Mouse (Mus musculus): ENCODE measurements around the gene Vsig8.

Gene Vsig8

GRCm38 (mm10) chr1:172528701-172529100 is 27.0 kb upstream of the Vsig8 start:
- DNase-seq (ENCODE audit: low read depth, low spot score) = no peak

DNA sequence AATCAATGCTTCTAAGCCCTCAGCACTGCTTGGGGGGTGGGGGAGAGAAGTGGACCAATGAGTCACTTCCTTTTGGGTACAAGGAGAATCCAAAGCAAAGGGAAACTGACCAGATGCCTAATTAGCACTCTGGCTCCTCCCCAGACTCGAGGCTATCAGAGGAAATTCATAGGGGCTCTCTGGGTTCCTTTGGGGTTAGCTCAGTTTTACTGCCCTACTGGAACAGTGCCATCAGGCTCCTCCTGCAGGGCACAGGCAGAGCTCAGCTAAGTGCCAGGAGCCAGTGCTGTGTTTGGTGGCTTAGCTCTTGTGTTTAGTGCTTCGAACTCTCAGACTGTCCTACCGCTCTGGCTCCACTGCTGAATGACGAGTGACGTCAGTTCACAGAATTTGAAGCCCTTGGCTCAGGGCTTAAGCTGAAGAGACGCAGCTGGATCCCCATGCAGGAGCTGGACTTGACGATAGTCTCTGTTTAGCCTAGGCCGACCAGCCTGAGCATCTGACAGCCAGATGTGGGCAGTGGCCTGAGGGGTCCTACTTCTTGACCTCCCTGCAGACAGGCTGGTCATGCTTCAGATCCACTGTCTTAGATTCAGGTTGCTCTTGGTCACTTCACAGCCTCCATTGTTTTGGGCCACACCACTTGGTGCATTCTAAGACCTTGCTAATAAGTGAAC is 25.1 kb upstream of the Vsig8 start:
- DNase-seq (ENCODE audit: low read depth, low spot score) = no peak

DNA sequence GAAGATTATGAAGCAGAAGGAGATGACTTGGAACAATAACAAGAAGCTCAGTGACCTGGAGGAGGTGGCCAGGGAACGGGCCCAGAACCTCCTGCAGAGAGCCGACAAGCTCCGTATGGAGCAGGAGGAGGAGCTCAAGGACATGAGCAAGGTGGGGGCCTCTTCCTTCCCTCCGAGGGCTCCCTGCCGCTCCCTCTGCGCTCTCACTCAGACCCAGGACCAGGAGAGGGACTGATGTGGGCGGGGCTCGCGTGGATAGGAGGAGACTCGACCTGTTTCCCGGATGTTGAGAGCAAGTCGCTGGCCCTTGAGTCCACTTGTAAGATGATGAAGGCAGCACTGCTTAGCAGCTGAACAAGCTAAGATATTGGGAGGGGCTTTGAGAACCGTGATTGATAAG is 23.2 kb upstream of the Vsig8 start:
- no peak for DNase-seq (ENCODE audit: low read depth, low spot score)

DNA sequence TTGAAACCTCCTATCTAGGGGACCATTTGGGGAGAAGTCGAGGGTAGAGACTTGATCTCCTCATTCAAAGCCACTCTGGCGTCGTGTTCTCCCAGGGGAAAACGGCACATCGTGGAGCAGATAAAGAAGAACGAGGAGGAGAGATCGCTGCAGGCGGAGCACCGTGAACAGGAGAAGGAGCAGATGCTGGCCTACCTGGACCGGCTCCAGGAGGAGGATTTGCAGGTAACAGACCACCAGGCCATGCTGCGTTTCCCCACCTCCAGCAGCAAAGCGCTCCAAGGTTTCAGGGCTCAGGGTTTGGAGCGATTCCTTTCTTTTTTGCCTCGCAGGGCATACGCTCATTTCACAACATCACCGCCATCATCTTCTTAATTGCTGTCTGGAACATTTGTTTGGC is 20.6 kb upstream of the Vsig8 start:
- DNase-seq (ENCODE audit: low read depth, low spot score) = no peak

DNA sequence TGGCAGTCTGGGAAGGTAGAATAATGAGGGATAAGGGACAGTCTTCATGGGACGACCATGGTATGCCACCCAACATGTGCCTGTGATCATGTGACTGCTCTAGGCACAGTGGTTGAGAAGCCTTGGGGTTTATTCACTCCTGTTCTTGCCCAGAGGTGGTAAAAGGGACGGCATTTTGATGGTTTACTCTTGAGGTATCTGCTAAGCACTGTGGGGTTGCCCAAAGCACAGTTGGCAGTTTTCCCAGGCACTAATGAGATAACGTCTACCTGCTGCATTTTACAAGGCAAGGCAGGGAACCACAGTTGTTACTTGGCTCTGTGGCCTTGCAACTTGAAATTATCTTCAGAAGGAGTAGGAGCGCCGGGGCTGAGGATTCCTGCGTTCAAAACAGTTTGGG is 15.9 kb upstream of the Vsig8 start:
- DNase-seq (ENCODE audit: low read depth, low spot score) = no peak

- DNase-seq (ENCODE audit: low read depth, low spot score) = no peak
Measured at GRCm38 (mm10) chr1:172540283-172540820, 15.4 kb upstream of the Vsig8 start.

GRCm38 (mm10) chr1:172546062-172546461 is 9.7 kb upstream of the Vsig8 start:
- no peak for DNase-seq (ENCODE audit: low read depth, low spot score)

DNA sequence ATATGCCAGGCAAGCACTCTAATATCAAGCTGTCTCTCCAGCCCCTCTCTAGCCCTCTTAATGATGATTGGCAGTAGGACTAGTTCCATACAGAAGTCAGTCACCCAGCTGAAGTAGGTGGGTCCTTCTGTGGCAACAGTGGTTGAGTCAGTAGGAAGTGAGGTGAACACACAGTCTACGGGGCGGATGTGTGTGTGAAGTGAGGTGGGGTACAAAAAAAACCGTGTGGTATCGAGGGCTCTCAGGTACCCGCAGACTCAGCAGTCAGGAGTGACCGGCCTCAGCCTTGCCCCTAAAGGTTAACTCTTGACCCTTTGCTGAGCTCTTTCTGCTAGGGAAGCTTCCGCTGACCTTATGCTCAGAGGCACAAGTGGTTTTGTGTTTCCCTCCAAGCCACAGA is 7.2 kb upstream of the Vsig8 start:
- DNase-seq (ENCODE audit: low read depth, low spot score) = no peak

DNA sequence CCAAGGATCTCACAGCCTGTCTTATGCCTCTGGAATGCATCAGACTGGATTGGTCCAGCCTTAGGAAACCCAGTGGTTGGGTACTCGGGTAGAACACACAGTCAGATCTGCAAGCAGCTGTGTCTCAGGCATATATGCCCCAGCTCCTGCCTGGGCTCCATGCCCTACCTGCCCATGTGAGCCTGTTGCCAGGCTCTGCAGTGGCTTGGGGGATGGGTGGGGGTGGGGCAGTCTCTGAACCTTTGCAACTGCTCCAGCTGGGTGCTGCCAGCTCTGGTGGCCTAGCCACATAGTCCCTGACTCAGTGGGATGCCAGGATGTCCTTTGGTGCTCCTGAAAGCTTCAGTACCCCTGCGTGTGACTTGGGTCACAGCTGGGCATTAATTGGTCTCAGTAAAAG is 6.4 kb upstream of the Vsig8 start:
- no peak for DNase-seq (ENCODE audit: low read depth, low spot score)

DNA sequence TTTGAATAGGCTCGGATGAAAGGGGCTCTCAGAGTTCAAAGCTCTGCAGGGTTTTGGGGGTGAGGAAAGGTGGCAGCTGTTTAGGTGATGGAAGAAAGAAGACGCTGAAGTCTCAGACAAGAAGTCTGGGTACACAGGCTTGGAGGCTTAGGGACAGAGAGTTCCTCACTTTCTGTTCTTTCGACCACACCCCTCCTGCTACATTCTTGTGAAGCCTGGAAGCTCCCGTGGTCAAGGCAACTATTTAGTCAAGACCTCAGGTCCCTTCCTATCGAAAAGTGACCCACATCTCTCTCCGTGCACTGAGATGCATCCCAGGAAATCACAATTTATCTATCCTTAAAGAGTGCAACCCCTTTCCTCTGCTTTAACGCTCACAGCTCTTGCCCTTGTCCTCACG is 6.0 kb upstream of the Vsig8 start:
- no peak for DNase-seq (ENCODE audit: low read depth, low spot score)

DNA sequence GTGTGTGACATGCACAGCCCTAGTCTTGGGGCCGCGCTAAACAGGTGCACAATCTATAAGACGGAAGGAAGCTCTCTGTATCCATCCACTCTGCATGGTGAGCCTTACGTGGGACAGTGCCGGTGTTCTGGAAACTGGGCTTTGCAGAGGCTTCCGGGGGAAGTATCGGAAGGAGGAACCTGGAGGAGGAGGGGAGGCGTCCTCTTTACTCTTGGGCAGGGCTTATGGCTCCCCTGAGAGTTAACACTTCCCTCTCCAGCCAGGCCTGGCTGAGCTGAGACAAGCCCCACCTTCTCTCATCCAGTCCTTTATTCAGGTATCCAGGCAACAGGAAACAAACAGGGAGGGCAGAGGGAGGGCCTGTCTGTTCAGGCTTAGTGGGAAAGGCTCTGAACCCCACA is 5.2 kb upstream of the Vsig8 start:
- no peak for DNase-seq (ENCODE audit: low read depth, low spot score)

GRCm38 (mm10) chr1:172551009-172551408 is 4.7 kb upstream of the Vsig8 start:
- no peak for DNase-seq (ENCODE audit: low read depth, low spot score)

- DNase-seq (ENCODE audit: low read depth, low spot score) = no peak
Measured at GRCm38 (mm10) chr1:172552623-172553022, 3.1 kb upstream of the Vsig8 start.

DNA sequence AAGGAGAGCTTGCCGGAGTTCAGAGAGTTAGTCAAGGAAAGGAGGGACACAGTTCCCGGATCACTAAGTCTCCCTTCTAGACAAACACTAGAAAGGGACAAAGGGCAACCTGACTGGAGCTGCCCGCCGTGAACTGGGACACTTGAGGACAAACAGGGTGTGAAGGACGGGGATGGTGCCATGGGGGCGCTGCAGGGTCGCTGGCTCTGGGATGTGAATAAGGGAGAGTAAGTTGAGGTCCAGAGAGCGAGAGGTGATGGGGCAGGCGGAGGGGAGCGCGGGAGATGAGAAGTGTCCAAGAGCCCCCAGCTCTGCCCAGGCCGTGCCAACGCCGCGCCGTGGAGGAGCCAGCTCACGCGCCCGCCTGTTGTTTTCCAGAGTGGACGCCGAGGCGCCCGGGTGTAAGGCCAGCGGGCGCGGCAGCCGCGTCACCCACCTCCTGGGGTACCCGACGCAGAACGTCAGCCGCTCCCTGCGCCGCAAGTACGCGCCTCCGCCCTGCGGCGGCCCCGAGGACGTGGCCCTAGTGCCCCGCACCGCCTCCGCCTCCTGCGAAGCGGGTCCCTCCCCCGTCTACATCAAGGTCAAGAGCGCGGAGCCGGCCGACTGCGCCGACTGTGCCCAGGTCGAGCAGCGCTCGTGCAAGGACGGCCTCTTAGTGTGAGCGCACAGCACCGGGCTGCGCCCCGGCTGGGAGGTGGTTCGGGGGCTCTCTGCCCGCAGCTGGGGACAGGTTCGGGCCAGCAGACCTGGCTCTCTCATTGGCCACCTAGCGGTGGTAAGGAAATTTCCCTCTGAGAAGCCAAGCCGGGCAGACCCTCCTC is 7.1 kb downstream of the Vsig8 start:
- no peak for DNase-seq (ENCODE audit: low read depth, low spot score)

- no peak for DNase-seq (ENCODE audit: low read depth, low spot score)
Measured at GRCm38 (mm10) chr1:172563465-172563828, 7.7 kb downstream of the Vsig8 start.

GRCm38 (mm10) chr1:172566131-172566530 is 10.4 kb downstream of the Vsig8 start:
- DNase-seq (ENCODE audit: low read depth, low spot score) = no peak

GRCm38 (mm10) chr1:172567758-172568157 is 12.0 kb downstream of the Vsig8 start:
- DNase-seq (ENCODE audit: low read depth, low spot score) = no peak

GRCm38 (mm10) chr1:172580116-172580515 is 24.4 kb downstream of the Vsig8 start:
- no peak for DNase-seq (ENCODE audit: low read depth, low spot score)

DNA sequence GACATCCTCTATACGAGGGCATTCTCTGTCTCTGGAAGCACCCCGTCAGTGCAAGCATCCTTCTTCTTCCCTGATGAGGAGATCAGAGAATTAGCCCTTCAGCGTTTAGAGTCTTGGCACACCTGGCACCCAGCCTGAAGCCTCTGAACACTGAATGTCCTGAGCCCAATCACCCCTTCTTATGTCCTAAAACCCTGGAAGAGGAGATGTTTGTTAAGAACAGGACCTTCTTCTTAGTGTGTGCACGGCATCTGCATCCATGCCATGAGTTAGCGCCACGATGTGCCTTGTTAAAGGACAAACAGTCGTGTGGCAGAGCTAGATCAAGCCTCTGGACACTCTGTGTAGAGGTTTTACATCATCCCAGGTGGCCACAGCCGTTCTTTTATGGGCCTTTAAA is 26.7 kb downstream of the Vsig8 start:
- no peak for DNase-seq (ENCODE audit: low read depth, low spot score)

- DNase-seq (ENCODE audit: low read depth, low spot score) = no peak
Measured at GRCm38 (mm10) chr1:172584271-172584670, 28.5 kb downstream of the Vsig8 start.

DNA sequence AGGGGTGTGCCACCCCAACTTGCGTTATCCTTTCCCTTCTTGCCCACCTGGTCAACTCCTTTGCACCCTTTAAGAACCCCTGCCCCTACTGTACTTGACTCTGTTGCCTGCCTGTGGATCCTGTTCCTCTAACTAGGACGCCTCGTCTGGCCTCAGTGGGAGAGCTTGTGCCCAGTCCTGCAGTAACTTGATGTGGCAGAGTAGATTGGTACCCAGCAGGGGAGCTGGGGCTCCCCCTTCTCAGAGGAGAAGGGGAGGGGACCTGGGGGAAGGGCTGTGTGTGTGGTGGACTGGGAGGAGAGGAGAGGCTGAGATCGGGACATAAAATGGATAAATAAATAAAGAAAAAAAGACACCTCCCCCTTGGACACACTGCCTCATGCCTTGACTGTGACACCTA is 29.3 kb downstream of the Vsig8 start:
- DNase-seq (ENCODE audit: low read depth, low spot score) = no peak

- DNase-seq (ENCODE audit: low read depth, low spot score) = no peak
Measured at GRCm38 (mm10) chr1:172585612-172586567, 30.2 kb downstream of the Vsig8 start.

Data from c-Kit-negative CD71-positive TER-119-positive erythroid progenitor cells, embryonic 14.5 days (primary cell).